Mouse (Mus musculus) kidney, adult 11 months (tissue): ENCODE measurements around the gene Meiob.
A peak's percentile ranks its signal among the peaks of the same experiment; 100 is the strongest.

Experiments
- DNase-seq: peaks from one replicate; pipeline ENCODE4 v3.0.0; 2022

Gene Meiob

GRCm38 (mm10) chr17:24803952-24804951, at the start of gene Meiob:
Meiob (plus strand) TSS chr17:24804289.
- DNase-seq: peak; percentile 69

DNA sequence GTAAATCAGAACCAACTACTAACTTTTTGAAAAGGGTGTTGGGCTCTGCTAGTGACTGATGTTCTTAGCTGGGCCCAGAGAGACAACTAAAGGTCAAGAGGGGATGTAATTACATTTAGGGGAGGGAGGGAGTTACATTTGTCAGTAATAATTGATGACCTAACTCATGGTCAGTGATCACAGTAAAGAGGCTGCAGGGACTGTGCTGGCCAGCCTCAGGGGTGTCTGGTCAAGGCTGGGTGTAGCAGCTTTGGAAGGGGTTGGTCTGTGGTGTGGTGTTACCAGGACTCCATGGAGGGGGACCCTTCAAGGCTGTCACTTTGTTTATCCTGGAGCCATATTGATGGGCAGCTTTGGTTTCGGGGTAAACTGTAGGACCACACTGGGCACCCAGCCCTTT, 46.7 kb upstream of the Meiob start:
- DNase-seq: no peak

DNA sequence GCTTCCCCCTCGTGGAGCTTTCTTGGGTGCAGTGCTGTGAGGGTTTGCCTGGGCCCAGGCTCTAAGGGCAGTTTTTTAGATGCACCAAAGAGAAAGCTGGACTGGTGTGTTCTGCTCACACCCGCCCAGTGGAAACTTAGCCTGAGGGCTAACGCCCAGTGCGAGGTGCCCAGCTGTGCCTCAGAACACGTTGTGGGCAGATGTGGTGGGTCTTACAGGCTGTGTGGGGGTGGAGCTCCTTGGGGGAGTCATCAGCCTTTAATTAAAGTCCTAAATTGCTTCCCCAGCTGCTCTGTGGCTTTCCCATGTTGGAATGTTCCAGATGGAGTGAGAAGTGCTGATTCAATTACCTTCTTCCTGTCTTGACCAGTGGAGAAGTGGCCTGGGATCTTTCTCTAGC, 43.0 kb upstream of the Meiob start:
- DNase-seq: no peak

GRCm38 (mm10) chr17:24765016-24765905, 38.8 kb upstream of the Meiob start:
- no peak for DNase-seq

DNA sequence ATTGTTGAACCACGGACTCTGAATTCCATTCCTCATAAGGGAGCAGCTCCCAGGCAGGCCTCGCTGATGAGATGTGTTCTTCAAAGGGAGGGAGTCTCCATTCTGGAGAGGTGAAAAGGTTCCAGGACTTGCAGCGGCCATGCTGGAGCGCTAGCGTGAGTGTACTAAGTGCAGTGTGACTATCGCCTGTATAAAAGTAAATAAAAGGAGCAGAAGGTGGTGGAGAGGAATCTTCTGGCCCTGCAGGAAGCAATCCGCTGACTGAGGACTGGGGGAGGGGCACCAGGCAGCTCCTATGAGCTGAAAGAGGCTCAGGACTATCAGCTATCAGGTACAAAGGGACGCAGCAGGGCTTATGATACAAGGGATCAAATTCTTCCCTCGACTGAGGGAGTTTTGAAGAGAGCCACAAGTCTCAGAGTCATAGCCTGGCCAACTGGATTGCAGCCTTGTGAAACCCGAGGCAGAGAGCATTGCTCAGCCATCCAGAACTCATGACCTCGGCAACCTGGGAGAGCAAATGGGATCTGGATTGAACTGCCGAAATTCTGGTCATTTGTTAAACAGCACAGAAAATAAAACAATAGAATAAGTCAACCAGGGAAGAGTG, 37.7 kb upstream of the Meiob start:
- peak; percentile 61 for DNase-seq

DNA sequence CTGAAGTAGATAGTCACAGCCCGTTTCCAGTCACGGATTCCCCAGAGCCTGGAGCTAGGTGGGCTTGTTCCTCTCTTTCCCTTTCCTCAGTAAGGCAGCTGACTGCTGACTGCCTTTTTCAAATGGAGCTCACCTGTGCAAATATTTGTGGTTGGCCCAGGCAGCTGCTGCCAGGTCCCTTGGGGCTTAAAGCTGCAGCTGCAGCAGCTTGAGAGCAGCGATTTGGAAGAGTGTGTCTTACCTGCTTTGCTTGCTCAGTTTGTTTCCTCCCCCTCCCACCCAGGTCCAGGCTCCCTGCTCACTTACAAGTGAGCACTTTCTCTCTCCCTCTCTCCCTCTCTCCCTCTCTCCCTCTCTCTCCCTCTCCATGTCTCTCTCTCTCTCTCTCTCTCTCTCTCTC, 34.9 kb upstream of the Meiob start:
- DNase-seq: no peak

DNA sequence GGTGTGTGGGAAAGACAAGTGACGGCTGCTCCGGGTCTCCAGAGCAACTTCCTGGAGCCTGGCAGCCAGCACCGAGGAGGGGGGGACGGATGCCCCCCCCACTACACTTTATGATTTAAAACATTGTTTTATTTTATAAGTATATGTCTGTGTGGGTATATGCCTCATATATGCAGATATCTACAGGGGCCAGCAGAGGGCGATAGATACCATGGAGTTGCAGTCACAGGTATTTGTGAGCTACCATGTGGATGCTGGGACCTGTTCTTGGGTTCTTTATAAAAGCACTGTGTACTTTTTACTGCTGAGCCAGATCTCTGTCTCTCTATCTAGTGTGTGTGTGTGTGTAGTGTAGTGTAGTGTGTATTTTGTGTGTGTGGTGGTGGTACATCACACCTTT, 30.8 kb upstream of the Meiob start:
- no peak for DNase-seq

- no peak for DNase-seq
These were observed 28.9 kb upstream of the Meiob start for GRCm38 (mm10) chr17:24775173-24775572.

- DNase-seq: no peak
These were observed 27.0 kb upstream of the Meiob start for GRCm38 (mm10) chr17:24777073-24777472.

- DNase-seq: no peak
These were observed 23.3 kb upstream of the Meiob start for GRCm38 (mm10) chr17:24780821-24781220.

DNA sequence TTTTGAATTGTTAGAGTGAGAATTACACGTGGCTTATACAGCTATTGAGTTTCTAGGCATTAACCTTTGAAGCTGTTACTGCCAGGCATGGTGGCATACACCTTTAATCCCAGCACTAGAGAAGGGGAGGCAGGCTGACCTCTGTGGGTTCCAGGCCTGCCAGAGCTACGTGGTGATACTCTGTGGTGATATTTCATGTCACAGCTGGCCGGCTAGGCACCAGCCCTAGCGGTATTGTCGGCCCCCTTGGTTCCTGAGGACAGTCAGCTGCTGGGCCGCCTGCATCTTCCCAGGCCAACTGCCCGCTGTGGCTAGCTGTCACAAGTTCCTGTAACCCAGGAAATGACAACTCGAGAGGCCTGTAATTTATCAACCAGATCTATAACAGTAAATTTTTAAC, 11.9 kb upstream of the Meiob start:
- DNase-seq: no peak

- no peak for DNase-seq
These were observed 9.3 kb upstream of the Meiob start for GRCm38 (mm10) chr17:24794791-24795190.

- no peak for DNase-seq
These were observed 7.1 kb upstream of the Meiob start for GRCm38 (mm10) chr17:24796969-24797368.

GRCm38 (mm10) chr17:24798229-24798628, 5.9 kb upstream of the Meiob start:
- DNase-seq: no peak

DNA sequence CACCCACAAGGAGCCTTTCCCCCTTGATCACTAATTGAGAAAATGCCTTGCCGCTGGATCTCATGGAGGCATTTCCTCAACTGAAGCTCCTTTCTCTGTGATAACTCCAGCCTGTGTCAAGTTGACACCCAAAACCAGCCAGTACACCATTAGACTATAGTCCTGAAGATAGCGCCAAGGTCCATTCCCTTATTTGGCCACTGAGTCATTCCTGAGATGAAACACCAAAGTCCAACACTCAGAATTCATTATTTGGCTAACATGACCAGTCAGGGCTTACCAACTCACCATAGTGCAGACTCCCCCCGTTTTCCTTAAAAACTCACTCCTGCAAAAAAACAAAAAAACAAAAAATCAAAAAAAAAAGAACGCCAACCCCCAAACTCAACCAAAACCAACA, 4.6 kb upstream of the Meiob start:
- no peak for DNase-seq

- DNase-seq: no peak
These were observed 3.6 kb upstream of the Meiob start for GRCm38 (mm10) chr17:24800524-24800923.

- DNase-seq: no peak
These were observed 7.1 kb downstream of the Meiob start for GRCm38 (mm10) chr17:24811211-24811610.

- DNase-seq: no peak
These were observed 8.1 kb downstream of the Meiob start for GRCm38 (mm10) chr17:24812215-24812614.

- DNase-seq: no peak
These were observed 11.2 kb downstream of the Meiob start for GRCm38 (mm10) chr17:24815256-24815655.

DNA sequence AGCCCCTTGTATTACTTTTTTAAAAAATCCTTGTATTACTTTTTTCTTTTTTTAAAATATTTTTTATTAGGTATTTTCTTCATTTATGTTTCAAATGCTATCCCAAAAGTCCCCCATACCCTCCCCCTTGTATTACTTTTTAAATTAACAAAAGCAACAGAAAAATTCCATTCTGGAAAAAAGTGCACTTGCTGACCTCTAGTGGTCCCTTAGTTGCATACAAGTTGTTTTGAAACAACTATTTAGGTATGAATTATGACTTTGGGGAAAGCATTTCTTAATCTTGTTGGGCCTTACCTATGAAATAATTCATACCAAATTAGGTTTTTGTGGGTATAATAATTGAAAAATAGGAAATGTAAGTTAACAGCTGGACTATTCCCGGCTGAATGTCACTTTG, 13.4 kb downstream of the Meiob start:
- no peak for DNase-seq

- no peak for DNase-seq
These were observed 14.1 kb downstream of the Meiob start for GRCm38 (mm10) chr17:24818172-24818571.

DNA sequence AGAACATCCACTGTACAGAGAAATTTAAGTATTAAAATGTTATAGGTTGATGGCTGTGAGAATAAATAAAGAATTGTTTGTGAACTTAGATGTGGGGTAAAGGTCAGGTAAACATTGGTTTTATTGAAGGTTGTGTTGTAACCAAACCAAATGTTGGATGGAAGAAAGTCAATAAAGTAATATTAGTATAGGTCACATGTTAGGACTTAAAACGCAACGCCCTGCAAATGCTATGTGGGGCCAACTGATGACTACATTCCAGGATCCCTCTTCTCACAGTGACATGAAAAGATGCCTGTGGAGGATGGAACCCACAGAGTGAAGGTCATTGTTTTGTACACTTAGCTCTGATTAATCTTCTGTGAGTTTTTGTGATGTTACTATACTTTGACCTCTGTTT, 15.4 kb downstream of the Meiob start:
- DNase-seq: no peak
